Mouse (Mus musculus) thymus, postnatal 14 days (tissue): ENCODE results near the gene Ankmy1.

ENCODE experiments used
- DNase-seq: peaks from one replicate; pipeline ENCODE4 v3.0.0; 2021

Ankmy1 gene

DNA sequence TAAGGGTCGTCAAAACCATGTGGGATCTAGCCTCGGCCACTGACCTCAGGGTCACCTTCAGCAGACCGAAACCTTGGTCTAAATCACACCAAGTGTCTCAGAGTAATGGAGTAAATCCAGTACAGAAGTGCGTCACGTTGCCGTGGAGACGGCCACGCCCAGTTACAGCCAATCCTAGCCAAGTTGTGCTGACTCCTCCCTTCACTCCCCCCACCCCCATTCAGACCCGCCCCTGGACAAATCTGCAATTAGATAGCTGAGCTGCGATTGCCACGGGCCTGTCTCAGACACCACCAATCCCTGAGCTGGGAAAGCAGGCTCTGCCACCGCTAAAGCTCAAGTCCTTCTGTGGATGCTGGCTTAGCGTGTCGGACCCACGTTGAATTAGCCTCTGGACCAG is at the start of gene Ankmy1:
TSS of gene Ankmy1 (minus strand) at position 121 of the 400 bp plus-strand sequence.
- peak; percentile 40 for DNase-seq

DNA sequence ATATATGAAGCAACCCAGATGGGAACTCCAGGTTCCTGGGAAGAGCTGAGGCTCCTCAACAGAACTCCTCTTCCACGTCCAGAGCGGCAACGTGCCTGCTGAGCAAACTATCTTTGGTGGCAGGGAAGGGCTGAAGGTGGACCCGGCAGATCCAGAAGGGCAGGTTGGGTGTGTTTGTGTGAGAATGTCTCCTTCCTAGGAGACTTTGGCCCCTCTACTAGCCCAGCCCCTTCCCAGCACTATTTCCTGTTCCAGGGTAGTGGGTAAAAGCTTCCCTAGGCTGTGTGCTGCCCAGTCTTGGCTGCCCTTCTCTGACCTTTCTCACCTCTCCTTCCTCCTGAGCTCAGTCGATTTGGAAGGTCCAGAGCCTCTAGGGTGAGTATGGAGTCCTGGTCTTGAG is 47.9 kb upstream of the Ankmy1 start, which contains the start of gene Gpr35:
TSS of gene Gpr35 (plus strand) at position 259 of the 400 bp plus-strand sequence.
- no peak for DNase-seq

DNA sequence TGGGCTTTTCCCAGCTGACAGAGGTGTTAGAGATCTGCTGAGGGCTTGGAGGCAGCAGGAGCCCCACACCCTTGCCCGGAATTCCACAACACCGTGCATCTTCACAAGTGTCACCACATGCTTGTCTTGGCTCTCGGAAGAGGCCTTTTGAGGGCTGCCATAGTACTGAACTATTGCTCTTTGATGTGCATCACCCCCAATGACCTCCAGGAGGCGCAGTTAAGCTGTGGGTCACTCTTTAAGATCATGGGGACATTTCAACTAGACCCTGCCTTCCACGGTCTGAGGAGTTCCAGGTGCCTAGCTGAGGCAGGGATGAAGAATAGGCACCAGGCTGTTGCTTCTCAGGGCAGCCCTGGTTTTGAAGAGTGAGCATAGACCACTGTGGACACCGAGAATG is 46.7 kb upstream of the Ankmy1 start:
- DNase-seq = no peak

DNA sequence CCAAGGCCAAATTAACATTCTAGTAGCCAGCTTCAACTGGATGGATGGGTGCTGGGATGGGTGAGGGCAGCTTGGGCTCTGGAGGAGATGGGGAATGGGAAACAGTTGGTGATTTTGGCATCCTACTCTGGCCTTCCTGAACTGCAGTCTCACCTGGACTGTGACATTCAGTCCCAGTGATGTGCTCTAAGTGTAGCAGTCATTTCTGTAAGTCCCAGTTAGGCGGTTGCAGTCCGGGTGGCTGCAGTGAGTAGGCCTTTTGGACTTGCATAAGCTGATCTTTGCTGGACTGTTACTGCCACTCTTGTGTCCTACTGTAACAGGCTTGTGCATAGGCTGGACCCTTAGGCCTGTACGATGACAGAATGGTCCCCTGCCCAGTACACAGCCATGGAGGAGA is 45.3 kb upstream of the Ankmy1 start:
- DNase-seq = no peak

DNA sequence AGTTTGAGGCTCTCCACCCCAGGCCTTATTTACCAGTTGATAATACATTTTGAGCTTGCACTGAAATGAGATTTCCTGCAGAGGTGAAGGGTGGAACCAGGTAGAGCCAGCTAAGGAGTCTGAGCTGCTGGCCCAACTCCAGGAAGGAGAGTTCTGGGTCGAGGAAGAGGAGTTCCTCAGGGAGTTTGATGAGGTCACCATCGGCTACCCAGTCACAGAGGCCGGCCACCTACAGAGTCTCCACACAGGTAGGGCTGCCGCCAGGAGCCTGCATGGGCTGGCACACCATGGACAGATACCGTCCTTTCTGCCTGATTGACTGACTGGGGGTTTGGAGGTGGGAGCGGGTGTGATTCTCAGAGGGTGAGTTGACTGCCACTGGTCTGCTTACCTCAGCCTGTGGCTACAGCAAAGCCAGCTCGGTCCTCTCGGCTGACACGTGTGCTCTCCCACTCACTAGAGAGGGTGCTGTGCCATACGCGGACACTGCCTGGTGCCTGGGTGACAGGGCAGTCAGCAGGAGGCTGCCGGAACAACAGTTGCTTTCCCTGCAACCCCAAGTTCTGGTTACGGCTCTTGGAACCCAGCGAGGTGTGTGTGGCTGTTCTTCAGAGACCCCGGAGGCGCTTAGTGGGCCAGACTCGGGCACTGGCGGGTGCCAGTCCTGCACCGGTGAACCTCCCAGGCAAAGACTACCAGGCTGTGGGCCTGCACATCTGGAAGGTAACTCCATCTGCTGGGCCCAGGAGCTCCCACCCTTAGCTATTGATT is 40.7 kb upstream of the Ankmy1 start:
- no peak for DNase-seq

DNA sequence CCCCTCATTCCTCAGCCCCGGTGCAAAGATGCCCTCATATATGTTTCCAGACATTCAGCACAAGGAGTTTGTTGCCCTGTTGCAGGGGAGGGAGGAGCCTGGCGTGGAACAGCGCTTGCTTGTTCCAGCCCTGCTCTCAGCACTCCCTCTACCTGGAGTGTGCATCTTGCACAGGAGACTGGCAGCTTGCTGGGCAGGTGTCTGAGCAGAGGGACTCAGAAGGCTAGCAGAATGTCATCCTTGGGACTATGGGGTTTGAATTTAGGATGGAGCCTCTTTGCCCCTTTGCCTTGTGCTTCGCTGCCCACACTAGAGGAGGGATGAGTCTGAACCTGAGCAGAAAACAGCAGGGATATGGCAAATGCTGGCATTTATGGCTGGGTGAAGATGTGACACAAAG is 37.0 kb upstream of the Ankmy1 start:
- DNase-seq = no peak

DNA sequence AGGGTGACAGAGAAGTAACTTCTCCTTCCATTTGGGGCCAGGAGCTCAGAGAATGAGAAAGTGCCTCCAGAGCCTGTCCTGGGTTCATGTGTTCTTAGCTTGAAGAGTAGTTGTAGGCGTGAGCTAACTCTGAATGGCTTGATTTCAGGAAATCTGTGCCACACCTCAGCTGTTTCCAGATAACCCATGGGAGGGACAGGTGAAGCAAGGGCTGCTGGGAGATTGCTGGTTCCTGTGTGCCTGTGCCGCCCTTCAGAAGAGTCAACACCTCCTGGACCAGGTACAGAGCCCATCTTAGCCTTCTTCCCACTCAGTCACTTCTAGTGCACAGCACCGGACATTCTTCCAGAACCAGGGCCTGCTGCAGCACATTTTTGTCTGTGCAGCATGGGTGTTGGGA is 35.1 kb upstream of the Ankmy1 start:
- DNase-seq = no peak

DNA sequence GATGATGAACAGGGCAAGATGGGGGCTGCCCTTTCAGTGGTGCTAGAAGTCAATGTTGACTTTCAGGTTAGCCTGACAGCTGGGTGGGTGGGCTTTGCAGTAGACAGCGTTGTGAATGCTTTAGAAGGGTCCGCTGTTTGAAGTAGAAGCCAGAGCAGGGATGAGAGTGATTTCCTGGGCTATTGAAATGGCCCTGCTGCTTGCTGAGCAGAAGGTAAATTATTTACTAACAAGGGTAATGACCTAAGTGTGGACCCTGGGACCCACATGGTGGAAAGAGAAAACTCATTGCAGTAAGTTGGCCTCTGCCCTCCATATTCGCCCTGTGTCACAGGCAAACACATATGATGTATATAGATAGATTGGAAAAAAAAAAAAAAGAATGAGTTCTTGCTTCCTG is 33.8 kb upstream of the Ankmy1 start:
- no peak for DNase-seq

DNA sequence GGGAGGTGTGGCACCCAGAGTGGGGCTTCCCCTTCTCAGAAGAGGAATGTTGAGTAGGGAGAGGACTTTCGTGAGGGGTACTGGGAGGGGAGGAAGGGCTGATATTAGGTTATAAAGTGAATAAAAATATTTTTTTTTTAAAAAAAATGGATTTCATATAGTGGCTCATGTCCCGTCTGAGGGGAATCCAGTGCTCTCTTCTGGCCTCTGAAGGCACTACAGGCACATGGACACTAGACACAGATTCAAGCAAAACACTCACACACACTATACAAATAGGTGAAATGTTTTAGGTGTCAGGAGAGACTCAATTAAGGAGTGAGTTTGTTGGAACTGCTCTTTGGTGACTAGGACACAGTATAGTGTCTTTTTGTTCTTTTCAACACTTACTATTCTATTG is 33.3 kb upstream of the Ankmy1 start:
- no peak for DNase-seq

DNA sequence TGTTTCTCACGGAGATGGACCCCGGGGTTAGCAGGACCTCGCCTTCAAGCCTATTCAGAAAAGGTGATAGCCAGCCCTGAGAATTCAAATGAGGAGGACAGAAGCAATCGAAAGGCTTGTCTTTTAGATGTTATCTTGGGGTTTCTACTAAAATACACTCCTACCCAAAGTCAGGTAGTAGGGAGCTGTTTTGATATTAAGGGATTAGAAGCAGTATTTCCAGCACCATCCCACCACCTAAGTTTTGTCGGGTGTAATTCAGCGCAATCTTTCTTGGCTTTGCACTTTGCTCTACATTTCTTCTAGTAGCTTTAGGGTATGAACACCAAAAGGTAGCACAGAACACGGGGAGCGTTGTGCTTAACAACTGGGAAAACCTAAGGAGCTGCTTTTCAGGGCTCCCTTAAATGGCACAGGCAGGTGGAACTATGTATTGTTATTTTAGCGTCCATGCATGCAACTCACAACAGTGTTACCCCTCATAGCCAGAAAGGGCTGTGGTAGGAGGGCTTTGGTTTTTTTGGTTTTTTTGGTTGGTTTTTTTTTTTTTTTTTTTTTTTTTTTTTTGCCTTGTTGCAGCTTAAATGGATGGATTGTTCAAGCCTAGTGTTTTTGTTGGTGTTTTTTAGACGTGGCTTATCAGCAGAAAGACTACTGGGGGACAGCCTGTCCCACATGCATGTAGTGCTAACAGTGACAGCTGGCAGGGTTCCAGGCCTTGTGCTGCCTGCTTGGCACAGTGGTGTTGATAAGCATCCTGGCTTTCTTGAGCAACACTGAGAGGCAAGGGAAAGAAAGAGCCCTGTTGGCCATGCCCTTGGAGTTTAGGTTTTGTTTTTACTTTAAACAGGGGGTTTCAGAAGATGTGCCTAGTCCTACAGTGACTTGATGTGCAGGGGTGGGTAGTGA is 32.6 kb upstream of the Ankmy1 start:
- DNase-seq = no peak

DNA sequence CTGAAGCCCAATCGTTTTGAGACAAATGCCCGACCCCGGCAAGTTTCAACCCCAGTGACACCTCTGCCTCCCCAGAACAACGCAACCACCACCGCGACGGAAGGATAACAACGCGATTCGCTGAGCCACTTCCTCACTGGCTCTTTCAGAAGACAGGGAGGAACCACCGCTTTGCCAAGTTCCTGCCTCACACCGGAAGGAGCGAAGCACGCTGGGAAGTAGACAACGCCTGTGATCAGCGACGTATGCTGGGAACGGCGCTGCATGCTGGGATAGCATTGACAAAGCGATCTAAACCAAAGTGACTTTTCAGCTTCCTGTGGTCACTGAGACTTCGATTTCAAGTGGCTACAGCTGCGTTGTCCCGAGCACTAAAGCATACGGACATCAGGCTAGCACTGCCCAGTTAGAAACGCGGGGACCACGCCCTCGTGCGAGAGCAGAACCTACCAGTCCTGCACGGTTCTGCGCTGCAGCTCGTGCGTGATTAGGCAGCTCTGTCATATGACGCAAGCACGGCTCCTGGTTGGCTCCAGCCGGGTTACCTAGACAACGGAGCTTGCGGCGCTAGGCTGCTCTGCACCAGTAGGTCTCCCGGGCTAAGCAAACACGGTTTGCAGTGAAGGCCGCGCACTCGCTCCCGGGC is 31.6 kb upstream of the Ankmy1 start, which contains the start of gene Capn10:
TSS of gene Capn10 (plus strand) at position 195 of the 646 bp plus-strand sequence.
- peak; percentile 90 for DNase-seq

DNA sequence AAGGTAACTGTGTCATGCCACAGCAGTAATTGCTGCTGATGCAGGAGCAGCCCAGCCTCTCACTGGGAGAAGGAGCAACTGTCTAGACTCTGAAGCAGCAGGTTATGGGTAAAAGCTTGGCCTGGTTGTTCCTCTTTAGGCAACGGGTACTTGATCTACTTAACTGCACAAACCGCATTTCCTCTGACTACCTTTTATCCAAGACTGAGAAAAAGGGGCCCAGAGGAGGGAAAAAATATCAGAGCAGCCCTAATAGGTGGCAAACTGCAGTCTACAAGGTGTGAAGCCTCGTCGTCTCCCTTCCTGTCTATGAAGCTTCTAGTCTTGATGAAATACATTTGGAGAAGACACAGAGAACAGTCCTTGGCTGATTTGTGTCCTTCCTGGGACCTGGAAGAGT is 30.9 kb upstream of the Ankmy1 start:
- DNase-seq = no peak

DNA sequence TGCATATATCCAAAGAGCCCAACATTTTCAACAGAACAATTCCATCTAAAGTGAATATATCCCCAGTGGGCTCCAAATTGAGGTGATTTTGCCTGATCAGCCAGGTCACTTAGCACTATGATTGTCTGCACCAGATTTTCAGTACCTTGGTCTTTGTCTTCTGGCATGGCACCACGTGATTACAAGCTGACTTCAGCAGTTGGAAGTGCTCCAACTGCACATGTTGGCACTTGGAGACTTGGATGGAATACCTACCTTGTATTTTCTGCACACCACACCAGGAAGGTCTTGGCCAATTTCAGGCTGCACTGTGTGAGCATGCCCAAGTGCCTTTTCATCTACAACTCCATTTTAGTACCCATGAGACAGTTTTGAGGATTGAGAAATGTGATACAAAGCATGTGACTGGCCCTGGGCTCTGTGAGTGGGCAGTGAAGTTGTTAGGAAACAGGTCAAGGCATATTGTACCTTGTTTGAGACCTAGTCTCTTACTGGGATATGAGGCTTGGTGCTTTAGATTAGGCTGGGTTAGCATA is 27.5 kb upstream of the Ankmy1 start:
- DNase-seq = no peak

DNA sequence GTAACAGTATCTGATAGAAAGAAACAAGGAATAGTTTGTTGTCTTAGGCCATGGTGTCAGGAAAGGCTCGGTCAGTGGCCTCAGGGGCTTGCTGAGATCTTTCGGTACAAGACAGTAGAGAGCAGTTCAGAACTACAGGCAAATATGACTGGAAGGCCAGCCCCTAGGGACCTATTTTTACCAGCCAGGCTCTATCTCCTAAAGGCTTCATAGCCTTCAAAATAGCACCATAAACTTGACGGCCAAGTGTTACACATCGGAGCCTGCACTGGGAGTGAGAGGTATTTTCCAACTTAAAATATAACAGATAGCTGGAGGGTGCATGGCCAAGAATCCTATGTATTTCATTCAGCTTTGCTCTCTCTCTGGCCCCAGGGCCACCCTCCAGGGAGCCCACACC is 18.8 kb upstream of the Ankmy1 start:
- DNase-seq = no peak

DNA sequence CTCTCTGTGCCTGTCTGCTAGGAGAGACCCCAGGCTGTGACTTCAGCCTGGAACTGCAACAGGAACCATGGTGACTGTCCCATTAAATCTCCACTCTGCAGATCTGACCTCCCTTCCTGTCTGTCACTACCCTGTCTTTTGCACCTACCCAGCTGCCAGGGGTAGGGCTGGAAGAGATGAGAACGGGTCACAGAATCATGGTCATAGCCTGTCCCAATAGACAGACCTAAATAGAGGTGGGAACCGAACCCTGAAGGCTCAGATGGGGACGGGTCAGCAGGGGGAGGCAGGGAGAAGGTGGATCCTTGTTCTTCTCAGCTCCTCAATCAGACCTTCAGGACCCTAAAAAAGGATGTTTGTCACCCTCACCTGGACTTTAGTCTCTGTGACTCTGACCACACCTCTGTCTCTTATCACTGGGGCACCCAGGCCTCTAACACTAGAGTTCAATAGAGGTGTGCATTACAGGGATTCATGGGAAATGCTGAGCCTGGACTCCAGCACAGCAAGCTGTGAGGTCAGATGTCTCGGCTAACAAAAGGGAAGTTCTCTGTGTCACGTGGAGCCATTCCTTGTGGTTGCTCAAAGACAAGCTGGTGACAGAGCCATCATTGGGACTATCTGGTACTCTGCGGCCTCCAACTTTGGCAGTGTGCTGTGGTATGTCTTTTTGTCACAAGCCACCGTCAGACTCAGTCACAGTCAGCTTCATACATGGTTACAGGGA is 17.9 kb upstream of the Ankmy1 start:
- no peak for DNase-seq

DNA sequence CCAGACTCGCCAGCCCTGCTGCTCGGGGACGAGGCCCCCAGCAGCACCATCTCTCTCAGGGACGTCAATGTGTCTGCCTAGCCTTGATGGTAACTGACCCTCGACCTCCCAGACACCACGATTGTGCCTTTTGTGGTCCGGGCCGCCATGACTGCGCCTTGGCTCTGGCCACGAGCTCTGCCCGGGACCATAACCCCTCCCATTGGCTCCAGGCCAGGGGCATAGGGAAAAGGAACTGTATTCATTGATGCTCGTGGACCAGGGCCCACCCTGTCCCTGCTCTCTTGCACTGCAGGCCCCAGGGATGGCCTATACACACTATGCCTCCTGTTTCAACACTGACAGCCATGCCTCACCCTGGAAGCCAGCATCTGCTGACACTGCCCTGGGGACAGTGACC is 17.1 kb upstream of the Ankmy1 start:
- no peak for DNase-seq

DNA sequence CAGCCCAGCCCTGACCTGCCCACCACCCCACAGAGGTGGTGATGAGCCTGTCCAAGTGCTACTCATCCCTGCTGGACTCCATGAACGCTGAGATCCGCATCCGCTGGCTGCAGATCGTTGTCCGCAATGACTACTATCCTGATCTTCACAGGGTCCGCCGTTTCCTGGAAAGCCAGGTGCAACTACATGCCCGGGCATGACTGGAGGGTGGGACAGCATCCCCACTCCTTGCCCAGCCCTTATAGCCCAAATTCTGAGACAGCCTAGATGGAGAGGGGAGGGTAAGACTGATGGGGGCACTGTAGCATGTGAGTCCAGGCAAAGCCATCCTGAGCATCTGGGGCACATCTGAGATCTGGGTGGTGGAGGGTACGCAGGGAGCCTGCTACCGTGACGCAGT is 16.4 kb upstream of the Ankmy1 start:
- no peak for DNase-seq

DNA sequence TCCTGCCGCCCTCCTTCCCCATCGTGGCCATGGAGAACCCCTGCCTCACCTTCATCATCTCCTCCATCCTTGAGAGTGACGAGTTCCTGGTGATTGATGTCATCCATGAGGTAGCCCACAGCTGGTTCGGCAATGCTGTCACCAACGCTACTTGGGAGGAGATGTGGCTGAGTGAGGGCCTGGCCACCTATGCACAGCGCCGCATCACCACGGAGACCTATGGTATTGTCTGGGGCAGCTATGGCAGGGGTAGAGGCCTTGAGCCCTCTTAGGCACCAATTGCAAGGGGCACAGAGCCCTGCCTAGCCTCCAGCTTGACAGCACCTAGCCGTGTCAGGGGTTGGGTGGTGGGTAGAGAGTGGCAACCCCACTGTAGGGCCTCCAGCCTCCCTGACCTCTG is 14.0 kb upstream of the Ankmy1 start:
- no peak for DNase-seq

DNA sequence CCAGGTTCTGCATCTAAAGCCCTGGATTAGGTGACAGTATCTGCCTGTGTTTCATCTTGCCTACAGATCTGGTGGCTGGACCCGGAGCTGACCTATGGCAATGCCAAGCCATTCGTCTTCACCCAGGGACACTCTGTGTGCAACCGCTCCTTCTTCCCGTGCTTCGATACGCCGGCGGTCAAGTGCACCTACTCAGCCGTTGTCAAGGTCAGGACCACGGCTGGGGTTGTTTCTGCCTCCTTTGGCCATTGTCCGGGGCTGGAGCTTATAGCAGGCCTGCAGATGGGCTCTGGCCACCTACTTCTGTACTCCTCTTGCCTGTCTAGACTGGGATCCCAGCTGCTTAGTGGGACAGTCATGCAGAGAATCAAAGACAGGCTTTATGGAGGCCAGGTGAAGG is 12.3 kb upstream of the Ankmy1 start:
- no peak for DNase-seq

DNA sequence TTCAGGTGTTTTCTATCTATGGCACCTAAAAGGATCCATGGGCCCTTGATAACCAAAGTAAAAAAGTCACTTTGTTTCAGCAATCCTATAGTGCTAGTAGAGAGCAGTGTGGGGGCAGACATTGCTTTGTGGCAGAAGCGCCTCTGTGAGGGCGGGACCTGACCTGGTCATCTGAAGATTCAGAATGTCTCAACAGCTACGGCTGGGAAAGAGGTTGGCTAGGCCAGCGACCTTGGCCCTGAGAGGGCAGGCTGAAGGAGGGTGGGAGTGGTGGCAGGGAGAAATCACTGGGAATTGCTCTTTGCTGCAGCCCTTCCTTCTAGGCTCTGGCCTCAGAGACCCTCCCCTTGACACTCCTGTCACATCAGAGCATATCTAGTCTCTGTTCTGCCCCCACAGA is 11.5 kb upstream of the Ankmy1 start:
- peak; percentile 3 for DNase-seq

DNA sequence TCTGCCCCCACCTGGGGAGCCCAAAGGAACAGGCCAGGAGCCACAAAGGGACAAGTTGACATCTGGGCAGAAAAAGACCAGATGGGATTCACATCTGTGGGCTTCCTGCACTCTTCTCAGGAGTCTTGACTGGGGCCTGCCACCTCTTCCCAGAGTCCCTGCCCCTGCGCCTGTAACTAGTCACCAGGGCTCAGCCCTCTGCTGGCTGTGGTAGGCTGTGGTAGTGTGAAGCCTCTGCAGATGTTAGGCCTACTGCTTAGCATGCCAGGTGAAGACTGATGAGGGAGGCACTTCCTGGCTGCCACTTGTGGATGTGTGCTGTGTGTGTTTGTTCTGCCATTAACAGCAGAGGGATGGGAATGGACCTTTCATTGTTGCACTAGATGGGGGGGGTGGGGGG is 9.6 kb upstream of the Ankmy1 start:
- DNase-seq = peak; percentile 61

DNA sequence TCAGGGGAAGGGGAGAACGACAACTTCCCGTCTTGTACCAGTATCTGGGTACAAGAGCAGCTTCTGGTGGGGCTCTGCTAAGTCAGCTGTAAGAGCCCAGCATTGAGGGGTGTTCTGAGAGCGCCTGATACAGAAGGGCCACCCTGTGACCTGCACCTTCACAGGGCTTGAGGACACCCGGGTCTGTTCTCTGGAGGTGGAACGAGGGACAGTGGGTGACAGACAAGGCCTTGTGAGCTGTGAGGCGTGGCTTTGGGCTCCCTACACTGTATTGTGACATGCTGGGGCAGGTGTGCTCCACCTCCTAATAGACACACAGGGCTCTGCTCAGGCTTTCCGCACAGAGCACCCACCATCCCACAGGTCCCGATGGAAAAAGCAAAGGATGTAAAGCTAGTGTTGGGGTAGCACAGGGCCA is 9.0 kb upstream of the Ankmy1 start:
- peak; percentile 33 for DNase-seq
